Mouse (Mus musculus) brown adipose tissue, adult 24 weeks (tissue): ENCODE data around the gene Timm13. TPM values are rescaled to one million over a fixed set of nuclear protein-coding genes. Genes with fewer than 3 reads are reported as not detected.
A peak's percentile ranks its signal among the peaks of the same experiment; 100 is the strongest.

Experiments used
- H3K27ac ChIP-seq: fragments of 200-500 bp; replicated peaks from 2 replicates; pipeline ENCODE4 v1.5.1; 2012; ENCODE audit warnings: low read depth, mild to moderate bottlenecking, low read length
- H3K4me1 ChIP-seq: fragments of 200-500 bp; 2 replicates; pipeline ENCODE4 v1.6.1; 2012; ENCODE audit warnings: low read length, mixed read lengths; ENCODE audit not compliant: control insufficient read depth, insufficient read depth, insufficient read length
- H3K4me3 ChIP-seq: fragments of 200-500 bp; 2 replicates; pipeline ENCODE4 v1.5.1; 2012; ENCODE audit warnings: low read depth, mild to moderate bottlenecking, low read length, moderate library complexity; ENCODE audit not compliant: insufficient read depth
- polyA plus RNA-seq: library from polyadenylated mRNA; stranded (reverse); fragments of >200 nt; gene quantifications from 2 replicates; pipeline ENCODE4 v1.2.4, GENCODE M21; 2012; ENCODE audit not compliant: missing spikeins, insufficient read depth, insufficient read length

Gene Timm13
- polyA plus RNA-seq, result 319 and 342 TPM in 2 replicates

- H3K4me3 ChIP-seq, result peak within 1 kb of the TSS; percentile 79
- H3K4me1 ChIP-seq, result peaks cover 10% of the 10 kb centered on the region
- peak within 1 kb of the TSS; percentile 64 for H3K27ac ChIP-seq
Observed at GRCm38 (mm10) chr10:80900318-80901247, at the start of gene Timm13. Timm13 (minus strand) TSS chr10:80900969.

GRCm38 (mm10) chr10:80950314-80950713 is 49.5 kb upstream of the Timm13 start:
- H3K27ac ChIP-seq, result no peak overlapping the region
- peaks cover 13% of the 10 kb centered on the region; the same call in 1 of the 2 replicates for H3K4me1 ChIP-seq
- H3K4me3 ChIP-seq, result no peak overlapping the region

GRCm38 (mm10) chr10:80949081-80949480 is 48.3 kb upstream of the Timm13 start:
- Histone ChIP-seq H3K4me1 (peaks cover 13% of the 10 kb centered on the region; the same call in 1 of the 2 replicates), H3K4me3 (no peak overlapping the region), H3K27ac (no peak overlapping the region)

- Histone ChIP-seq H3K4me3 (no peak overlapping the region), H3K27ac (peak overlapping the region; percentile 15; the same call in 1 of the 2 replicates), H3K4me1 (peaks cover 13% of the 10 kb centered on the region; the same call in 1 of the 2 replicates)
Observed at GRCm38 (mm10) chr10:80948570-80948969, 47.8 kb upstream of the Timm13 start.

DNA sequence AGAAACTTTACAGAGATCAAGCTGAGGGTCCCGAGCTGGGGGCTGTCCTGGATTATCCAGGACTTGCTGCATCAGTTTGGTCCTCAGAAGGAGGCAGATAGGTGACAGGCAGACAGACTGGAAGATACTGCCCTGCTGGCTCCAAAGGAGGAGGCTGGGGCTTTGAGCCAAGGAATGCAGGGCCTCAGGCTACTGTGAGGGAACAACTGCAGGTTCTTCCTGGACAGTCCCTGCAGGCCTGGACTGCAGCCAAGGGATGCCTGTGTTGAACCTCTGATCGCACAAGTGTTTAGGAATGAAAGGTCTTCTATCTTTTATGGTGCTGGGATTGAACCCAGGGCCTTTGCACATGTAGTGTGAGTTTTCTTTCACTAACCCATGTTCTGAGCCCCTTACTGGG is 47.0 kb upstream of the Timm13 start:
- Histone ChIP-seq H3K27ac (0 out of 2 replicates have a peak overlapping the region, but pooled peaks have one; percentile 15), H3K4me1 (peaks cover 13% of the 10 kb centered on the region; the same call in 1 of the 2 replicates), H3K4me3 (no peak overlapping the region)

GRCm38 (mm10) chr10:80946684-80947437 is 46.1 kb upstream of the Timm13 start:
- H3K4me3 ChIP-seq, result no peak overlapping the region
- H3K27ac ChIP-seq, result no peak overlapping the region
- peaks cover 14% of the 10 kb centered on the region for H3K4me1 ChIP-seq

DNA sequence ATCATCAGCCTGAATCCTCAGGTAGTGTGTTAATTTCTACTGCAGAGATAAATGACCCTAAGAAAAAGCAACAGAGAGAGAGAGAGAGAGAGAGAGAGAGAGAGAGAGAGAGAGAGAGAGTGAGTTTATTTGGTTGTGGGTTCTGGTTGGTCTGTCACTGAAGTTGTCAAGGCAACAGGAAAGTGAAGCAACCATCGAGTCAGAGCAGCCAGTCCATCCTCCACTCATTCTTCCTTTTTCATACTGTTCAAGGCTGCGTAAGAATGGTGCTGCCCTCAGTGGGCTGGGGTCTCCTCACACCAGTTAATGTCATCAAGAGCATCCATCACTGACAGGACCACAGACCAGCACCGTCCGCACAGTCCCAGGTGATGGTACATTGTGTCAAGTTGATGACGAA is 43.5 kb upstream of the Timm13 start:
- Histone ChIP-seq H3K4me1 (peaks cover 28% of the 10 kb centered on the region), H3K27ac (no peak overlapping the region), H3K4me3 (no peak overlapping the region)

GRCm38 (mm10) chr10:80943701-80944100 is 42.9 kb upstream of the Timm13 start:
- Histone ChIP-seq H3K4me1 (peaks cover 25% of the 10 kb centered on the region), H3K27ac (no peak overlapping the region)

DNA sequence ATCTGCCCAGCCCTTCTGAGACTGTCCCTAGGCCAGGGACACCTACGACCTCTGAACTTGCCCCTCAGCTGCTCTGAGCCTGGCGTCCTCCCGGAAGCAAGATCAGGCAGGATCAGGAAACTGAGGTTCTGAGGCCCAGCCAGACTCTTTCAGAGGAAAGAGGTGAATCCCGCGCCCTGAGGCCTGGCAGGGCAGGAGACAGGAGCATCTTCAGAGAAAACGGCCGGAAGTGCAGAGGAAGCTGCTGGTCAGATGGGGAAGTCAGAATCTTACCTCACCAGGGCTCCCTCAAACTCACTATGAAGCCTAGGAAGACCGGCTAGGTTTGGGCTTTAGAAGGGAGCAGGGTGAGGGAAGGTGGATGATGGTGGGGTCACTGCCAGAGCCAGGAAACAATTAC is 42.1 kb upstream of the Timm13 start:
- Histone ChIP-seq H3K4me3 (no peak overlapping the region), H3K27ac (no peak overlapping the region), H3K4me1 (peaks cover 20% of the 10 kb centered on the region)

More at GRCm38 (mm10) chr10:80943701-80944100, 42.9 kb upstream of the Timm13 start:
- no peak overlapping the region for H3K4me3 ChIP-seq

DNA sequence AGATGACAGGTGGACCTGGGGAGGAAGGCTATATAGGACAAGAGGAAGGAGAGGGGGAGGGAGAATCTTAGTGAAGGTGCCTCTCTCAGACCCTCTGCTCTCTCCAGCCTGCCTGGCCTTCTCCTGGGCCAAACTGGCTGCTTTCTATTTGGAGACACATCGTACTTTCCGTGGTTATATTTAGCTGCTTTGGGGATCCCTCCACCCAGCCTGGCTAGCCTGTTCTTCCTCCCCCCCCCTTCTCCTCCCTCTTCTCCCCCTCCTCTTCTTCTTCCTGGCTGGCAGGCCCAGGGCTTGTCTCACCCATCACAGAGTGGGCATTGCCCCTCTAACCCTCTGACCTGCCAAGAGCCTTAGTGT is 40.2 kb upstream of the Timm13 start:
- no peak overlapping the region for H3K4me3 ChIP-seq
- H3K4me1 ChIP-seq, result peaks cover 20% of the 10 kb centered on the region
- H3K27ac ChIP-seq, result peak overlapping the region; percentile 48

GRCm38 (mm10) chr10:80940320-80940987 is 39.7 kb upstream of the Timm13 start:
- H3K4me3 ChIP-seq, result no peak overlapping the region
- peaks cover 20% of the 10 kb centered on the region for H3K4me1 ChIP-seq
- H3K27ac ChIP-seq, result peak overlapping the region; percentile 48; the same call in 1 of the 2 replicates

DNA sequence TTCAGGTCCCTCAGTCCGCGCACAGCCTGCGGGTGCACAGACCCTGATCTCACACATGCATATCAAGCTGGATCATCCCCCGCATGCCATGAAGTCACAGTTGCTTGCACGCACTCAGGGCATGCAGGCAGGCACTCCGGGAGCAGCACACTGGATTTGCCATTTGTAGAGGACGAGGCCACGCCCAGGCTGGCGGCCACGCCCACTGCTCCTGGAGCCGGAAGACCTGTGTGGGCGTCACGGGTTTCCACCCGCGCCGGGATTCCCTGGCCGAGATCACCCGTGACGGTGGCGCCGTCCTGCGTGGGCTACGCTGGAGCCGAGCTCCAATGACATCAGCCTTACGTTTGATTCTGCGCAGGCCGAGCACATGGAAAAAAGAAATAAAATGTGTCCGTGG is 38.9 kb upstream of the Timm13 start:
- H3K4me3 ChIP-seq, result peak overlapping the region; percentile 50
- H3K4me1 ChIP-seq, result peaks cover 24% of the 10 kb centered on the region
- no peak overlapping the region for H3K27ac ChIP-seq

DNA sequence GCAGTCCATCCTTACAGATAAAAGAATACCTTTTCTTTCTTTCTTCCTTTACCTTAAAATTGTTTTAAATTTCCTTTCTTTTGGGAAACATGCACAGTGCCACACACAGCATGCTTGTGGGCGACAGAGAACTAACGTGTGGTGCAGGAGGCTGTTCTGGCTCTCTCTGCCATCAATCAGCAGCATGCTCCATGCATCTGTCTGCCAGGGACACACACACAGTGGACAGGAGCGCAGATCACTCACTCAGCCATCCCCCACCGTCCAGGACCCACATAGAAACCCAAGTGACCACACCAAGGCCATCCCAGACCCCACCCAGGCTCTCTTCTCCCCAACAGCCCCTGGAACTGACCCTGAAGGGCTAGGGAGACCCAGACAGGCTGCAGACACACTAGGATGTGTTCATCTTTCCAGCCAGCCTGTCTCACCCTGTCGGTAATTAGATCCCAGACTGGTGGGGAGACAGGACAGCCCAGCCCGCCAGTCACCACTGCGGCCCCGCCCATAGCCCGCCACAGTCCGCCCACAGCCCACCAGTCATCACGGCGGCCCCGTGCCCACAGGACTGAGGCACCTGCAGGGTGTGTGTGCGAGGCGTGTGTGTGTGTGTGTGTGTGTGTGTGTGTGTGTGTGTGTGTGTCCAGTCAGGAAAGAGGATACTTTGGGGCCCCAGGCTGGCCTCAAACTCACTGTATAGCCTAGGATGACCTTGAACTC is 38.2 kb upstream of the Timm13 start:
- no peak overlapping the region for H3K4me3 ChIP-seq
- H3K27ac ChIP-seq, result no peak overlapping the region
- H3K4me1 ChIP-seq, result peaks cover 27% of the 10 kb centered on the region

- no peak overlapping the region for H3K4me3 ChIP-seq
- peaks cover 35% of the 10 kb centered on the region for H3K4me1 ChIP-seq
- no peak overlapping the region for H3K27ac ChIP-seq
Observed at GRCm38 (mm10) chr10:80937646-80938045, 36.9 kb upstream of the Timm13 start.
